Mouse (Mus musculus): Measurements from ENCODE around the gene Snx9. TPM values are rescaled to one million over a fixed set of nuclear protein-coding genes. Genes with fewer than 3 reads are reported as not detected.

Snx9 gene
- polyA plus RNA-seq, 1 experiment from 2014 or later = 11.9 TPM

DNA sequence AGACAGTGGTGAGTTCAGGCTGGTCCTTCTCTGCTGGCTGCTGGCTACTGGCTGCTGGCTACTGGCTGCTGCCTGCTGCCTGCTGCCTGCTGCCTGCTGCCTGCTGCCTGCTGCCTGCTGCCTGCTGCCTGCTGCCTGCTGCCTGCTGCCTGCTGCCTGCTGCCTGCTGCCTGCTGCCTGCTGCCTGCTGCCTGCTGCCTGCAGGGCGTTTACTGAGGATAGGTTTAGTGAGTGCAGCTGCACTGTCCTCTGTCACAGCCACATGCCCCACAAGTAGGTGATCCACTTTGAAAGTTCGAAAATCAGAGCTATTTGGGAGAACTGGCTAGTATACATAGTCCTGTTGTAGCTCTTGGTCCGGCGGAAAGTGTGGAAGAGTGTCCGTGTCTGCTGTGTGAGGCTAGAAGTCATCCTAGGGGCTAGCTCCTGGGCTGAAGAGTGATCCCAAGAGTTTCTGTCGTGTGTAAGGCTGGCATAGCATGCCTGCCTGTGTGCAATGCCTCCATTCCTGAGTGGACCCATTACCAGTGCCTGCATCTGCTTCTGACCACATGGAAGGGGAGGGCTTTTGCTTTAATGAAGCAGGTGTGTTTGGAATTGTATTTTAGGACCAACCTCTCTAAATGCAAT is 45.2 kb downstream of the Snx9 start:
- no peak for ATAC-seq (ENCODE audit: insufficient read depth)
- WGBS (ENCODE audit: insufficient replicate concordance) = 47% methylated on average over 6 of the region's 6 CpGs

DNA sequence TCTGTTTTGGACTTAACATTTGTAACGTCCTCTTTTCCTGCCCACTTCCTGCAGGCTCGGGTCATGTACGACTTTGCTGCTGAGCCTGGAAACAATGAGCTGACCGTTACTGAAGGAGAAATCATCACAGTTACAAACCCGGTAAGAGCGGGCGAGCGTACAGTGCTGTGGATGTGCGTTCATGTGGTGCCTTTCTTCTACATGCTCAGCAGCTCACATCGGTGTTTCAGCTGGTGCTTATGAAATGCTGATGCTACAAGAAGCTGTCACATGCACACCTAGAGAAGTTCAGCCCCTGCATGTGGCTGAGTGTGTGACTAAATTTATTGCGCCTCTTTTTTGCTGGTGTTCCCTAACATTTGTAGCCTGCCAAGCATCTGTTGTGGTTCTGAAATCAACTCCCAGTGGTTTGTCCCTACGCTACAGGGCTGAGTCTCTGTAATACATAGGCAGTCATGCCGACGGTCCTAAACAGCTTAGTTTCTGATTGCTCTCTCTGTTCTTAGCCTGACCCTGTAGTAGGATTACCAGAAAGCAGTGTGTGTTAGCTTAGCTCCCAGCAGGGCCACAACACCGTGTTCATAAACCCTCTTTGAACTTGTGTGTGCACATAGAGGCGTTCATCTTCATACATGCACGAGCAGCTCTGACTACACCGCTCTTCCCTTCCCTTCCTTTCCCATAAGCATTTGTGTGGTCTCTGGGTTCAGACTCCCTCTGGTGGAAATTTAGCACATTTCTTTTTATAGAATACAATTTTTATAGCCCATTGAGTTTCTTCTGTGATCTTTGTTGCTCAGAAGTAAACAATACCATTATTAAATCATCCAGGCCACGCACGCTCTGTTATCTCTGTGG is 46.0 kb downstream of the Snx9 start:
- WGBS (ENCODE audit: insufficient replicate concordance) = 33% methylated on average over 20 of the region's 20 CpGs
- Histone ChIP-seq H3K27me3 (no peaks in the 10 kb centered on the region), H3K4me3 (replicated peaks) (no peak overlapping the region), H3K4me2 (peak overlapping the region; percentile 36; the same call in 1 of the 2 replicates), H3K9me3 (replicated peaks) (no peaks in the 10 kb centered on the region), H3K4me1 (replicated peaks) (peaks cover 45% of the 10 kb centered on the region), H3K27ac (replicated peaks) (0 out of 2 replicates have a peak overlapping the region, but pooled peaks have one; percentile 39), H3K36me3 (replicated peaks) (no peaks in the 10 kb centered on the region), H3K9ac (no peak overlapping the region)
- peak; percentile 8; the same call in 1 of the 2 replicates for ATAC-seq (ENCODE audit: insufficient read depth)

More for the DNA sequence above, 45.2 kb downstream of the Snx9 start:
- H3K9ac ChIP-seq = no peak overlapping the region
- no peak overlapping the region for H3K4me3 ChIP-seq (replicated peaks)
- peaks cover 38% of the 10 kb centered on the region for H3K4me1 ChIP-seq (replicated peaks)
- 0 out of 2 replicates have a peak overlapping the region, but pooled peaks have one; percentile 7 for H3K27ac ChIP-seq (replicated peaks)
- no peaks in the 10 kb centered on the region for H3K27me3 ChIP-seq
- no peaks in the 10 kb centered on the region for H3K36me3 ChIP-seq (replicated peaks)
- H3K4me2 ChIP-seq = no peak overlapping the region
- no peaks in the 10 kb centered on the region for H3K9me3 ChIP-seq (replicated peaks)

DNA sequence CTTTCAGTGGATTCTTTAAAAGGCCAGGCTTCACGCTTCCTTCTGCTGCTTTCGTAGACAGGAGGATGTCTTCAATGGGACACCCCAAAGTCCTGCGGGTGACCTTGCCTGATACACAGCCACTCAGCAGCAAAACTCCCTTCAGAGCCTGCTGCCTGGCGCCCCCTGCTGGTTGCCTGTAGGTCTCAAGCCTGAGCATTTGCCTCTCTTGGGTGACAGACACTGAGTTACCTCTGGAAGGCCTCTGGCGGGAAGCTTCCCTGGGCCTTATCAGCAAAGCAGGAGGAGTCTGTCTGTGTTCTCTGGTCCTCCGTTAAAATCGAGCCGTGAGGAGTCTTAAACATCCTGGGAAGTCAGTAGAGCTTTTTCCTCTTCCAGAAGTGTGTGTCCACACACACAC is 49.3 kb downstream of the Snx9 start:
- Histone ChIP-seq H3K27me3 (no peaks in the 10 kb centered on the region), H3K4me3 (replicated peaks) (no peak overlapping the region), H3K4me1 (replicated peaks) (peaks cover 62% of the 10 kb centered on the region), H3K36me3 (replicated peaks) (no peaks in the 10 kb centered on the region), H3K4me2 (peak overlapping the region; percentile 35; the same call in 1 of the 2 replicates), H3K9ac (no peak overlapping the region), H3K9me3 (replicated peaks) (no peaks in the 10 kb centered on the region), H3K27ac (replicated peaks) (no peak overlapping the region)
- ATAC-seq (ENCODE audit: insufficient read depth) = peak; percentile 62
- 10% methylated on average over 8 of the region's 8 CpGs for WGBS (ENCODE audit: insufficient replicate concordance)

DNA sequence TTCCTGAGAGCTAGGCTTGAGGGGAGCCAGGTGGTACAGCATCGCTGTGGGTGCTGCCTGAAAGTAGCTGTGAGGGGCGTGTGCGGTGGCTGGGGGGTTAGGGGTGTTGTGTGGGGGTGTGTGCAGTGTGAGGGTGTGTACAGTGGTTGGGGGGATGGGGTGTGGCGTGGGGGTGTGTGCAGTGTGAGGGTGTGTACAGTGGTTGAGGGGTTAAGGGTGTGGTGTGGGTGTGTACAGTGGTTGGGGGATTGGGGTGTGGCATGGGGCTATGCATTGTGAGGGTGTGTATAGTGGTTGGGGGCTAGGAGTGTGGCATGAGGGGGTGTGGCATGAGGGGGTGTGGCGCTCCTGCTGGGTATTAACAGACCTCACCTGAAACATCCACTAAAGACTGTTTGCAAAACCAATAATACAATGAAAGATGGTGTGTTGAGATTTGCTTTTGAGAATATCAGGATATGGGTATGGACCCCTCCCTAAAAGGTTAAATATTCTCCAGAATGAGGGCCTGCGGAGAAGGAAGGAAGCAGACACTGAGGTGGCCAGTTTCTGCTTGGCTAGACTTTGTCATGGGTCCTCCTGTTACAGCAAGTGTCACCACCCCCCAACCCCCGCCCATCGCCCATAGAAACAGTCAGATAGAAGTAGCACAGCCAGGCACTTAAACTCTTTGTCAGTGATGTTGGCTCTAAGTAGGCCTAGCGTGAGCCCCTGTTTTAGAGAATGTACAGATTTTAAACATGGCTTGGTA is 51.0 kb downstream of the Snx9 start:
- peaks cover 45% of the 10 kb centered on the region for H3K4me1 ChIP-seq (replicated peaks)
- peak overlapping the region; percentile 11; the same call in 1 of the 2 replicates for H3K4me2 ChIP-seq
- 61% methylated on average over 9 of the region's 9 CpGs for WGBS (ENCODE audit: insufficient replicate concordance)

DNA sequence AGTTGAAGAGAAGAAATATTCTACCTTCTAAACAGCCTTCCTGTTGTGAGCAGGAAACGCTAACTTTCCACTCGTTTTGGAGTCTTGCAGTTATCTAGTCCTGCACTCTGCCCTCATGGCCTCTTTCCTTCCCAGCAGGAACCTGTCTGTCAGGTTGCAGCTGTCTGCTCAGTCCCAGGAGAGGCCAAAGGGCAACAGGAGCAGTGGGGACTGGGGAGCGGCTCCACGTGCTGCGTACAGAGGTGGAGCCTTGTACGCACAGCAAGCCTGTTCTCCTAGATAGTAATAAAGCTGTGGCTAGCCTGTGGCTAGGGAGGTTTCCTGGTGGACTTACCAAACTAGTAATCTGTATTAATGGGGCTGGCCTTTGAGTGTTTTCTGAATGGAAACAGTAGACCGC is 52.0 kb downstream of the Snx9 start:
- H3K4me2 ChIP-seq = peak overlapping the region; percentile 11; the same call in 1 of the 2 replicates
- H3K9ac ChIP-seq = no peak overlapping the region
- H3K27me3 ChIP-seq = no peaks in the 10 kb centered on the region
- WGBS (ENCODE audit: insufficient replicate concordance) = 5% methylated on average over 7 of the region's 7 CpGs
- H3K4me1 ChIP-seq (replicated peaks) = peaks cover 40% of the 10 kb centered on the region
- no peaks in the 10 kb centered on the region for H3K36me3 ChIP-seq (replicated peaks)
- H3K27ac ChIP-seq (replicated peaks) = peak overlapping the region; percentile 71
- no peak overlapping the region for H3K4me3 ChIP-seq (replicated peaks)
- ATAC-seq (ENCODE audit: insufficient read depth) = peak; percentile 88
- H3K9me3 ChIP-seq (replicated peaks) = no peaks in the 10 kb centered on the region

More for the DNA sequence above, 51.0 kb downstream of the Snx9 start:
- peak; percentile 20; the same call in 1 of the 2 replicates for ATAC-seq (ENCODE audit: insufficient read depth)
- Histone ChIP-seq H3K9me3 (replicated peaks) (no peaks in the 10 kb centered on the region), H3K27me3 (no peaks in the 10 kb centered on the region), H3K27ac (replicated peaks) (peak overlapping the region; percentile 71), H3K4me3 (replicated peaks) (no peak overlapping the region), H3K9ac (no peak overlapping the region), H3K36me3 (replicated peaks) (no peaks in the 10 kb centered on the region)

DNA sequence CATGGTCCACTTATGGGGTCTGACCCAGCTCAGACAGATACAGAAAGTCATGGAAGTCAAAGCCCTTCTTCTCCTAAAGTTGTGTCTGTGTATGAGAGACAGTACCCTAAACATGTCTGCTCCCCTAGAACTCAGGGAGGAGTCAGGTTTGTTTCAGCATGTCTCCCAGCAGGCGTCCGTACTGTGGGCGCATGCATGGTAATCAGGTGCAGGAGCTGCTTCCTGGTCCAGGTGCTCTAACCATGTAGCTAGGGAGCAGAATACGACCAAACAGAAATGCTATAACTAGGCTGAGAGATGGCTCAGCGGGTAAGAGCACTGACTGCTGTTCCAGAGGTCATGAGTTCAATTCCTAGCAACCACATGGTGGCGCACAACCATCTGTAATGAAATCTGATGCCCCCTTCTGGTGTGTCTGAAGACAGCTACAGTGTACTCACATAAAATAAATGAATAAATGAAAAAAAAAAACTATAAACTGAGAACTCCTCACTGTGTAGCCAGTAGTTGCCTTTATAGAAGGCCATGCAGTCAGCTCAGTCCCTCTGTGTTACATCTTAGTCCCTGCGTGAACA is 52.5 kb downstream of the Snx9 start:
- WGBS (ENCODE audit: insufficient replicate concordance) = 45% methylated on average over 7 of the region's 7 CpGs
- no peaks in the 10 kb centered on the region for H3K36me3 ChIP-seq (replicated peaks)
- H3K9ac ChIP-seq = no peak overlapping the region
- peak; percentile 6; the same call in 1 of the 2 replicates for ATAC-seq (ENCODE audit: insufficient read depth)
- no peaks in the 10 kb centered on the region for H3K27me3 ChIP-seq
- peak overlapping the region; percentile 71 for H3K27ac ChIP-seq (replicated peaks)
- H3K4me3 ChIP-seq (replicated peaks) = no peak overlapping the region
- peaks cover 40% of the 10 kb centered on the region for H3K4me1 ChIP-seq (replicated peaks)
- H3K9me3 ChIP-seq (replicated peaks) = no peaks in the 10 kb centered on the region
- H3K4me2 ChIP-seq = no peak overlapping the region

DNA sequence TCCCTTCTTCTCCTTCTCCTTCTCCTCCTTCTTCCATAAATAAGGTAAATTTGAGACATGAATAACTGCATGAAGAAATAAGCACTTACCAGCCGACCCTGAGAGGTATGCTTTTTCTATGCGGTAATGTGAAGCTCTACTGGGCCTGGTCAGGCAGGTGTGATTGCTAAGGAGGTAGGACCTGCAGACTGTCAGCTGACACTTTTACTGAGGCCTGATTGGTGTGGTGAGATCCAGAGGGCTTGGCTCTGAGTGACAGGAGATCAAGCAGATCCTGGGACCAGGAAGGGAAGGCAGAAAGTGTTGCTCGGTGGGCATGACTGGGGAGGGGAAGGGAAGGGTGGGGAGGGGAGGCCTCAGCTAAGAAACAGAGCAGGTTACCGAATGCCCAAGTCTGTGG is 54.9 kb downstream of the Snx9 start:
- H3K9ac ChIP-seq = no peak overlapping the region
- no peak overlapping the region for H3K27ac ChIP-seq (replicated peaks)
- no peaks in the 10 kb centered on the region for H3K27me3 ChIP-seq
- 63% methylated on average over 4 of the region's 4 CpGs for WGBS (ENCODE audit: insufficient replicate concordance)
- no peak for ATAC-seq (ENCODE audit: insufficient read depth)
- H3K4me3 ChIP-seq (replicated peaks) = no peak overlapping the region
- no peak overlapping the region for H3K4me2 ChIP-seq
- peaks cover 14% of the 10 kb centered on the region; the same call in 1 of the 2 replicates for H3K36me3 ChIP-seq (replicated peaks)
- H3K4me1 ChIP-seq (replicated peaks) = peaks cover 30% of the 10 kb centered on the region
- no peaks in the 10 kb centered on the region for H3K9me3 ChIP-seq (replicated peaks)

DNA sequence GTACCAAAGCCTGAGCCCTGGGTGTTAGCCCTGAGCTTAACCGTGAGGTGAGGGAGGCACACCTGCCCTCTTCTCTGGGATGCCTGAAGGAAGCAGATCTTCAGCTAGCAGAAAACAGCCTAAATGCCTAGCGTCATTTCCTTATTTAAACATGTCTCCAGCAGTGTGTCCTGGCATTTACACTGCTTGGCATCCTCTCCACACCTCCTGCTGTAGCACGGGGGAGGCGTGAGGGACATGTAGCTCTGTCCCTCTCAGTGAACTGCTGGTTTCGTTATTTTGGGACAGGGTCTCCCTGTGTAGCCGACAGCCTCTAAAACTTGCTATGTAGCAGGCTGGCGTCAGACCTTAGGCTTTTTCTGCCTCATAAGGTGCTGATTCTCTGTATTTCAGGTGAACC is 55.5 kb downstream of the Snx9 start:
- Histone ChIP-seq H3K4me3 (replicated peaks) (no peak overlapping the region), H3K27ac (replicated peaks) (no peak overlapping the region), H3K9ac (no peak overlapping the region), H3K27me3 (no peaks in the 10 kb centered on the region), H3K36me3 (replicated peaks) (peaks cover 16% of the 10 kb centered on the region; the same call in 1 of the 2 replicates), H3K4me2 (no peak overlapping the region), H3K4me1 (replicated peaks) (peaks cover 27% of the 10 kb centered on the region), H3K9me3 (replicated peaks) (no peaks in the 10 kb centered on the region)
- WGBS (ENCODE audit: insufficient replicate concordance) = 80% methylated on average over 7 of the region's 7 CpGs
- ATAC-seq (ENCODE audit: insufficient read depth) = no peak

DNA sequence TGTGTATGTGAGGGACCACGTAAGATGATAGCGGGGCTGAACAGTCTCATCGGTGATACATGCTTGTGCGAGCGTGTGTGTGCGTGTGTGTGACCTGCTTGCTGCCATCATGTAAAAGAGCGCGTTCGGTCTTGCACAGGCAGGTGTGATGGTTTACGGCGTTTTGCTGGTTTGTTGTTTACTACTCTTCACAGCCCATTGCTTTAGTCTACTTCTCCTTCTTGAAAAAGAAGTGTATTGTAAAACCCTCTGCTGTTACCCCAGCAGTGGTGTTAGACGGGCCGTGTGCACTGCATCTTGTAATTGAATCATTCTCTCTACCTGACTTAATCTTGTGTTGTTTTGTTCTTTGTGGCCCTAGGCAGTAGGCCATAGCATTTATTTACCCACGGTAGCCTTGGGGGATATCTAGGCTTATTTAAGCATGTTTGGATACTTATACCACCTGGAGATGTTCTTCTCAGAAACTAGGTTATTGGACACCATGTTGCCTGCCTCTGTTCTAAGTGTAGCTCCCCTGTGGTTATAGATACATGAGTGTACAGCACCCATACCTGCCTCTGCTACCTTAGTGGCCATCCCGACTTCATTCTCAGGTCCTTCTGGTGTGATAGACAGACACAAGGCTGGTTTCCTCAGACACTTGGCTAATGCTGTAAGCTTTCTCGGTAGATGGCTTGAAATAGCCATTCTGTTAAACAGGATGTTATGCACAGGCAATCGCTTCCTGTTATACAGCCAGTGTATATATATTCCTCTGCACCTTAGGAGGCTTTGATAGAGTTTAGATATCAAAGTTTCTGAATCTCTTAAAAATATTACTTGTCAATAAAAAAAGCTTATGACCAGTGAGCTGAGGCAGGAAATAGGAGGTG is 56.4 kb downstream of the Snx9 start:
- Histone ChIP-seq H3K36me3 (replicated peaks) (peaks cover 25% of the 10 kb centered on the region), H3K27me3 (no peaks in the 10 kb centered on the region), H3K4me3 (replicated peaks) (no peak overlapping the region), H3K9ac (no peak overlapping the region), H3K4me1 (replicated peaks) (peaks cover 18% of the 10 kb centered on the region), H3K4me2 (no peak overlapping the region), H3K9me3 (replicated peaks) (no peaks in the 10 kb centered on the region), H3K27ac (replicated peaks) (no peak overlapping the region)
- WGBS (ENCODE audit: insufficient replicate concordance) = 77% methylated on average over 17 of the region's 17 CpGs
- no peak for ATAC-seq (ENCODE audit: insufficient read depth)

DNA sequence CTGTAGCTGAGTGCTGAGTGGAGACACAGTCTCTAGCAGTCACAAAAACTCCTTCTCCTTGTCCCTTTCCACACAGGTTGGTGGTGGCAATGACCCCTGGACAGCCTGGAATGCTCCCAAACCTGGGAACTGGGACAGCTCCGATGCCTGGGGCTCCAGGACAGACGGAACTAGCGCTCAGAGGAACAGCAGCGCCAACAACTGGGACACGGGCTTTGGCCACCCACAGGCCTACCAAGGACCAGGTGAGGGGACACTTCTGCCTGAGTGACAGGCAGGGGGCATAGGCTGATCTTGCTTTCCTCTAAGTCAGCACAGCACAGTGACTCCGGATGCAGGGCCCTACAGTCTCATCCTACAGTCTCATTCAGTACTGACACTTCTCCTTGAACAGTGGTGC is 58.1 kb downstream of the Snx9 start:
- 83% methylated on average over 6 of the region's 6 CpGs for WGBS (ENCODE audit: insufficient replicate concordance)
- ATAC-seq (ENCODE audit: insufficient read depth) = no peak
- Histone ChIP-seq H3K27ac (replicated peaks) (no peak overlapping the region), H3K4me1 (replicated peaks) (peaks cover under 1% of the 10 kb centered on the region; the same call in 1 of the 2 replicates), H3K27me3 (no peaks in the 10 kb centered on the region), H3K9ac (no peak overlapping the region), H3K4me2 (no peak overlapping the region), H3K9me3 (replicated peaks) (no peaks in the 10 kb centered on the region), H3K4me3 (replicated peaks) (no peak overlapping the region), H3K36me3 (replicated peaks) (peaks cover 29% of the 10 kb centered on the region)
